Mouse (Mus musculus) testis, adult 2 months (tissue): ENCODE data around the gene Trabd.

Experiments used
- CTCF ChIP-seq: fragments of 200-500 bp; IDR thresholded peaks from 2 replicates; pipeline ENCODE4 v1.5.1; 2012; ENCODE audit warnings: low read depth, mild to moderate bottlenecking, inconsistent platforms, low read length, moderate library complexity; ENCODE audit not compliant: control insufficient read depth, insufficient read depth, insufficient replicate concordance
- POLR2A ChIP-seq: fragments of 200-500 bp; IDR thresholded peaks from 2 replicates; pipeline ENCODE4 v1.6.1; 2012; ENCODE audit warnings: low read depth, mild to moderate bottlenecking, inconsistent platforms, low read length, moderate library complexity; ENCODE audit not compliant: control insufficient read depth

GRCm38 (mm10) chr15:89131316-89131715, 56.4 kb downstream of the Trabd start:
- TF ChIP-seq CTCF = no peak
- TF ChIP-seq POLR2A = no peak
